Mouse (Mus musculus) C2C12 (cell line): ENCODE measurements around the gene Adamts17. TPM values are rescaled to one million over a fixed set of nuclear protein-coding genes. Genes with fewer than 3 reads are reported as not detected.

ENCODE experiments used
- H3K27me3 ChIP-seq: one replicate; pipeline ENCODE4 v1.6.1; 2011; ENCODE audit not compliant: control insufficient read depth, insufficient read depth, insufficient read length
- H3K36me3 ChIP-seq: one replicate; pipeline ENCODE4 v1.6.1; 2011; ENCODE audit not compliant: control insufficient read depth, insufficient read depth
- H3K4me3 ChIP-seq: one replicate; pipeline ENCODE4 v1.5.1; 2011; ENCODE audit warnings: mild to moderate bottlenecking, control low read depth; ENCODE audit not compliant: poor library complexity, insufficient read depth, severe bottlenecking
- H3K79me2 ChIP-seq: one replicate; pipeline ENCODE4 v1.6.1; 2011; ENCODE audit not compliant: control insufficient read depth, insufficient read depth
- H3K79me3 ChIP-seq: one replicate; pipeline ENCODE4 v1.6.1; 2011; ENCODE audit warnings: low read depth, control low read depth
- H3ac ChIP-seq: one replicate; pipeline ENCODE3; 2011; ENCODE audit warnings: low read depth; ENCODE audit not compliant: control insufficient read depth, insufficient read length
- CEBPB ChIP-seq: IDR thresholded peaks from one replicate; pipeline ENCODE4 v1.6.1; 2011; ENCODE audit warnings: low read depth, mild to moderate bottlenecking, control low read depth, moderate library complexity
- CTCF ChIP-seq: IDR thresholded peaks from one replicate; pipeline ENCODE4 v1.5.1; 2011; ENCODE audit not compliant: control insufficient read depth, insufficient read depth, insufficient read length
- FOSL1 ChIP-seq: IDR thresholded peaks from one replicate; pipeline ENCODE4 v1.8.0; 2011; ENCODE audit warnings: mild to moderate bottlenecking, low read length; ENCODE audit not compliant: poor library complexity, insufficient read depth, severe bottlenecking
- MAX ChIP-seq: IDR thresholded peaks from one replicate; pipeline ENCODE4 v1.6.1; 2011; ENCODE audit warnings: mild to moderate bottlenecking, control low read depth
- MYOD1 ChIP-seq: IDR thresholded peaks from one replicate; pipeline ENCODE4 v1.6.1; 2011; ENCODE audit warnings: low read depth; ENCODE audit not compliant: control insufficient read depth, insufficient read length
- MYOG ChIP-seq: IDR thresholded peaks from one replicate; pipeline ENCODE4 v1.6.1; 2011; ENCODE audit not compliant: control insufficient read depth, insufficient read length; ENCODE audit errors: extremely low read depth
- USF1 ChIP-seq: IDR thresholded peaks from one replicate; pipeline ENCODE4 v1.6.1; 2011; ENCODE audit warnings: low read depth, mild to moderate bottlenecking, control low read depth, moderate library complexity
- polyA plus RNA-seq: library from polyadenylated mRNA; unstranded; fragments of >200 nt; fragmentation: generic; extraction: Trizol; gene quantifications from one replicate; pipeline ENCODE4 v1.2.1, GENCODE M21; 2012; ENCODE audit warnings: missing spikeins

Gene Adamts17
- polyA plus RNA-seq, 1 experiment = 0.04 TPM

GRCm38 (mm10) chr7:66866944-66867718 lies 27.6 kb downstream of the Adamts17 start:
- no peak overlapping the region for H3ac ChIP-seq
- no peaks in the 10 kb centered on the region for H3K79me2 ChIP-seq
- no peak overlapping the region for H3K4me3 ChIP-seq
- peaks cover 6% of the 10 kb centered on the region for H3K27me3 ChIP-seq
- TF ChIP-seq MAX = no peak
- no peak for TF ChIP-seq USF1
- no peak for TF ChIP-seq MYOG
- no peak for TF ChIP-seq MYOD1
- TF ChIP-seq CEBPB = no peak
- no peak for TF ChIP-seq FOSL1
- TF ChIP-seq CTCF = no peak
- H3K36me3 ChIP-seq = no peaks in the 10 kb centered on the region
- H3K79me3 ChIP-seq = no peaks in the 10 kb centered on the region

- H3K27me3 ChIP-seq = peaks cover 9% of the 10 kb centered on the region
- no peak overlapping the region for H3ac ChIP-seq
- TF ChIP-seq MAX = no peak
- no peak for TF ChIP-seq CEBPB
- no peak for TF ChIP-seq MYOG
- TF ChIP-seq USF1 = no peak
- TF ChIP-seq MYOD1 = no peak
- no peak for TF ChIP-seq FOSL1
- no peaks in the 10 kb centered on the region for H3K79me3 ChIP-seq
- no peaks in the 10 kb centered on the region for H3K79me2 ChIP-seq
- no peak overlapping the region for H3K4me3 ChIP-seq
- no peaks in the 10 kb centered on the region for H3K36me3 ChIP-seq
Measured at GRCm38 (mm10) chr7:66867719-66868501, 28.4 kb downstream of the Adamts17 start.

- Histone ChIP-seq H3ac (no peak overlapping the region), H3K79me3 (no peaks in the 10 kb centered on the region), H3K79me2 (no peaks in the 10 kb centered on the region), H3K27me3 (peaks cover 19% of the 10 kb centered on the region), H3K36me3 (no peaks in the 10 kb centered on the region), H3K4me3 (no peak overlapping the region)
- TF ChIP-seq MYOG (no peak), USF1 (no peak), FOSL1 (no peak), MYOD1 (no peak), MAX (no peak), CEBPB (no peak), CTCF (no peak)
Measured at GRCm38 (mm10) chr7:66871520-66871919, 32.0 kb downstream of the Adamts17 start.

- Histone ChIP-seq H3K36me3 (no peaks in the 10 kb centered on the region), H3K79me3 (no peaks in the 10 kb centered on the region), H3K4me3 (no peak overlapping the region), H3K79me2 (no peaks in the 10 kb centered on the region), H3ac (no peak overlapping the region), H3K27me3 (peaks cover 24% of the 10 kb centered on the region)
- TF ChIP-seq MYOG (no peak), MYOD1 (no peak), FOSL1 (no peak), CEBPB (no peak), USF1 (no peak), CTCF (no peak), MAX (no peak)
Measured at GRCm38 (mm10) chr7:66871940-66872511, 32.5 kb downstream of the Adamts17 start.

GRCm38 (mm10) chr7:66873235-66873634 lies 33.7 kb downstream of the Adamts17 start:
- Histone ChIP-seq H3K79me2 (no peaks in the 10 kb centered on the region), H3ac (no peak overlapping the region), H3K36me3 (no peaks in the 10 kb centered on the region), H3K79me3 (no peaks in the 10 kb centered on the region), H3K27me3 (peaks cover 27% of the 10 kb centered on the region), H3K4me3 (no peak overlapping the region)
- TF ChIP-seq CTCF = no peak
- no peak for TF ChIP-seq MAX
